Mouse (Mus musculus) spleen, postnatal 10 days (tissue): ENCODE measurements at regions not wholly inside any gene's neighbourhood (a gene's known extent, or its start where the extent isn't known, plus 50 kb on each side); places are given as distances from the start of the nearest gene placed in this dataset.

Experiments
- DNase-seq, 2 experiments: peaks; one replicate each; pipeline ENCODE4 v3.0.0; 2021 to 2022; ENCODE audit warnings: low spot score in 2 of 2

DNA sequence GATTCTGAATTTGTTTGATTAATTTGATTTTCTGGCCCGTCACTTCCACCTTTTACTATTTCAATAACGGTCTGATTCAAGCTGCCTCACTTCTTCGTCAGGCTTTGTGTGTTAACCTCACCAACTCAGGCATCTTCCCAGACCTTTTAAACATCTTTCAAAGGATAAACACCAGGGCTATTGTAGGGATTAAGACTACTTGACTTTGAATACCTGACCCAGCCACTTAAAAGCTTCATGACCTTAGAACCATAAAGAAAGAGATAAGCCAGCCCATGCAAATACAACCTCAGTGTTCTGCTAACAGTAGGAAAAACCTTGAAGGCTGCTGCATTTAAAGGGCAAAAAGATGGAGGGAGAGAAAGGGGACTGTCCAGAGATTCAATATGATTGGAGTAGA, 386.9 kb upstream of the Castor2 start:
- no peak for DNase-seq

DNA sequence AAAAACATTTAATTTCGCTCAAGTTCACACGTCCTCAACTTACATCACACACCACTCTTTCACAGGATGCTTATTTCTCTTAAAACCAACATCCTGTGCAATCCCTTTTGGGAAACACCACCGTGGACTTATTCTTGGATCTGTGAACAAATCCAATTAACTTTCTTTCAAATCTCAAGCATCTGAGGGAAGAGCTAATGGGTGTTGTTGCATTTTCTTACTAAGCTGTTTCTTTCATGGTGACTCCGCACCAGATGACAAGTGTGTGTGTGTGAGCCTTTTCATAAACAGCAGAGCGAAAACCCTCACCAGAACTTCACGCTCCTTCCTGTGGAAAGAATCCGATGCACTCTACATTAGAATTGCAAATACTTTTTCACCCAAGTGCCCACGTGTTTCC, 390.6 kb upstream of the Castor2 start:
- DNase-seq, result no peak

DNA sequence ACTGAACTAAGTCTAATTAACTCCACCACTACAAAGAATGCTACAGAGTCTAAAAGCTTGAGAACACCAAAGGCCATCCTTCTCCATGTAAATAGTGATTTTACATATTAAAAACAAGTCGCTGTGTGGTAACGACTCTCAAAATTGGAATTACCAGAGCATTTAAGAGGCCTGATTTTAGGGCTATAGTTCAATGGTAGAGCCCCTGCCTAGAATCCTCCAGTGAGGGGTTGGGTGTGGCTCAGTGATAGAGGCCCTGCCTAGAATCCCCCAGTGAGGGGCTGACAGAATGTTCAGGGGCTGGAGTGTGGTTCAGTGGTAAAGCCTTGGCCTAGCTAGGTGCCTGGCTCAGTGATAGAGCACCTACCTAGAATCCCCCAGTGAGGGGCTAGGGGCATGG, 413.3 kb upstream of the Castor2 start:
- DNase-seq, result no peak

DNA sequence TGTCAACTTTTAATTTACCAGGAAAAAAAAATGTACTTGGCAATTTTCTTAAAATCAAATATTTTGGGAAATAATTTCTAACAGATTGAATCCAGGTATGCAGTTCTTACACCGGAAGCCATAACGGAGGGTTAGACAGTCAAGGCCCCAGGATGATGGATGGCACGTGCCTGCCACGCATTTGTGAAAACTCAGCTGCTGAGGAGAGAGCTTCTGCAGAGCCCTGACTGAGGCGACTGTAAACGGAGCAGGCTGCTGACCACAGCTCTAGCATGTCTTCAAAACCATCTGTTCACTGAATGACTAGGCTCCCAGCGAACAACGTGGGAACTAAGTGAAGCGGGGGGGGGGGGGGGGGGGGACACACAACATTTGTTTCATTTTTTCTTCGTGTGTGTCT, 416.5 kb upstream of the Castor2 start:
- DNase-seq, result no peak

DNA sequence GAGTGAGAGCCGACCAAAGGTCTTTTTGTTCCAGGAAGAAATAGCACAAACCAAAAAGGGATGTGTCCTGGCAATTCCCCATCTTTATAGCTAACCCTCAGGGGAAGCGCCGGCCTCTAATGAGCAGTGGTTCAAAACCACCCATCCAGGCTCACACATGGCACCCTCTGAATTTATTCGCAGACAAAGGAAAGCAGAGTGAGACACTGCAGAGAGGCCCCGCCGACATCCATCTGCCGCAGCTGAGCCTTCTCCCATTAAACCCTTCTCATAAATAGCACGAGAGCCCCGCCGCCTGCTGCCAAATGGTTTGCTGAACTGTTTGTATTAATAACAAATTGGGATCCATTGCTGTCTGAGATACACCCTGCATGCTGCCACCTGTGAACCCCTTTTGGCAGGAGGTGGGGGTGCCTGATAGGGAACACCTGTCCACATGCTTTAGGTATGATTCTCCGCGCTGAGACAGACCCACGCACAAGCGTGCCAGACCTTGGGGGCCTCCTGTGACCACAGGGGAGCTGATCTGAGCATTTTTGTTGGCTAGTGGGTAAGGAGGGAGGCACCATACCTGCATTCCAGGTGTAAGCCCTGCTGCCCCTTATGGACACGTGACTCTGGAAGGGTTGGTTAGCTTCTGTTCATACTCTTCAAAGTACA, 422.6 kb upstream of the Castor2 start:
- DNase-seq, result no peak

DNA sequence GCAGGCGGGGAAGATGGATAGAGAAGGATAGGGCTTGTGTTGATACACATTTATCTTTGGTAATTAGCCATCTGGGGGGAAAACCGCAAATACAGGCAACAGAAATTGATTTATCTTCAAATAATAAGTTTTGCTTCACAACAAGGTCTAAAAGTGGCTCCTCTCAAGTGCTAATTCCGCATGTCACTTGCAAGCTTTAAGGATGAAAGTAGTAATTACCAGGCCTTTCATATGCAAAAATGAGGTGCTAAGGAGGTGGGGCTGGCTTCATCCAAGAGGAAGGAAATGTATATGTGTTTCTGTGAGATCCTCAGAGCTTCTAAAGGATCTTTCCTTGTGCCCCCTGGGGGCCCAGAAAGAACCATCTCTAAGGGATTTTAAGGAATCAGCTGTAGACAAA, 423.9 kb upstream of the Castor2 start:
- DNase-seq, result no peak

DNA sequence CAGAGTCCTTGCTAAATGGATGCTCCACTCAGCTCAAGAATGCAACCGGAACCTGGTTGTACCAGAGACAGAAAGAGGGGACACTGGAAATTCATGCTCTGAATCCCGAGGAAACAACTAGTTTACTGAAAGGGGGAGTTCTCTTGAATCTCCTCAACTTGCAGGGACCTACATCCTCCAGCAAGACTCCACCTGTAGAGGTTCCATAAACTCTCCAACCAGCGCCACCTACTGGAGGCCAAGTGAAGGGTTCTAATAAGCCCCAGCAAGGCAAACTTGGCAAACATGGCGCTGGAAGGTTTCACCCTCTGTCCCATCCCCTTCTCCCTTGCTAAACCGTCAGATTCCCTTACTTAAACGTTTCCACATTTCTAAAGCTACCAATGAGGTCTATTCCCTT, 433.0 kb upstream of the Castor2 start:
- DNase-seq, result peak in 1 of 2 experiments; percentile 17

DNA sequence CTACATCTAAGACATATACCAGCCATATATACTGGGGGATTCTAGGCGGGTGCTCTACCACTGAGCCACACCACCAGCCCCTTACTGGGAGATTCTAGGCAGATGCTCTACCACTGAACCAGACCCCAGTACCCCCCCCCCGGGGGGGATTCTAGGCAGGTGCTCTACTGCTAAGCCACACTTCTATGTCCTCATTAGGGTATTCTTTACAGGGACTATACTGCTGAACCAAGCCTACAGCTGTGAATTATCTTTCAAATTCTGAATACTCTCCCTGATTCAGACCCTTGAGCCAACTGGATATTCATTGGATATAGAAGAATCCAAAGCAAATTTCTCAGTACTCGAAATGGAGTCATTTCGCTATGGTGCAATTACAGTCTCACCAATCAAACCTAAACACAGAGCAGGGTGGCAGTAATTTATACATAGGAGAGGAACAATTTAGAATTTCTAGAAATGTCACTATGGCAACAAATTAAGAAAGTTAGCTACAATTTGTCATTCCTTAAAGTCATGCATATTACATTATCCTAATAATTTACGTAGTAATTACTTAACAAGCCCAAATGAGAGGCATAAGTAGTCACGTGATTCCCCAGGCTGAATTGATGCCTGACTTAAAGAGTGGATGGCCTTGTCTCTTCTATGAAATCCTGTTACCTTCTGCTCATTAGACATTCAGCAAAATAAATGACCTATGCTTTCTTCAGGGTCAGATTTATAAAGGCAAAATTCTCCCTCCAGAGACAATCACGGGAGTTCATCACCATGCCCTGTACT, 436.8 kb upstream of the Castor2 start:
- no peak for DNase-seq

DNA sequence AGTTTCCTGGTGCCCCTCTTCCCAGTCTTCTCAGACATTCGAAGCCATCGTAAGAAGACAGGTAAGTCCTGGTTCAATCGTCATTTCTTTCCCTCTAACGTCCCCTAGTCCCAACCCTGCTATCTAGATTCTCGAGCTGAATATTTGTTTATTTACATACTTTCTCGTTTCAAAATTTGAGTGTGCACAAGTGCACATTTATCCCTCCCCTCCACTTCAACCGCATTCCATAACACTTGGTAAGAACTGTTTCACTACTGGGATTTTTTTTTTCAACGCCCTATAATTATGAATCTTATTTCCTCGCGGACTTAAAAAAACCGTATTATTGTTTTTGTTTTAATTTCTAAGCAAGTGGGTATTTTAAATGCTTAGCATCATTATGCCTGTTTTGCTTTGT, 439.2 kb upstream of the Castor2 start:
- no peak for DNase-seq

DNA sequence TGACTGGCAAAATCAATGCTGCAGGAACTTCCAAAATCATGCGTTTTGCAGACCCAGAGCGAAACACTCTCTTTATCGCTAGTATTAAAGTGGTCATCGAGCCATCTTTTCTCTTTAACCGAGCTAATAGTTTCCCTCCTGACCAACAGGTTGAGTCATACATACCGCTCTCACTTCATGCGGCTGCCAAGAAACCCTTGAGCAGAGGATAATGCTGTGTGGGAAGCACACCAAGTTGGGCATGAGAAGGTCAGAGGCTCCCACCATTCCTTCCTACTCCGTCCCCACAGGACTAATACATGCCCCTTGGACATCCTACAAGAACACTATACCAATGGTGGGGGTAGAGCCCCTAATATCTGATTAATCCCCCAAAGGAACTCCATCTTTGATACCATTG, 442.7 kb upstream of the Castor2 start:
- no peak for DNase-seq

DNA sequence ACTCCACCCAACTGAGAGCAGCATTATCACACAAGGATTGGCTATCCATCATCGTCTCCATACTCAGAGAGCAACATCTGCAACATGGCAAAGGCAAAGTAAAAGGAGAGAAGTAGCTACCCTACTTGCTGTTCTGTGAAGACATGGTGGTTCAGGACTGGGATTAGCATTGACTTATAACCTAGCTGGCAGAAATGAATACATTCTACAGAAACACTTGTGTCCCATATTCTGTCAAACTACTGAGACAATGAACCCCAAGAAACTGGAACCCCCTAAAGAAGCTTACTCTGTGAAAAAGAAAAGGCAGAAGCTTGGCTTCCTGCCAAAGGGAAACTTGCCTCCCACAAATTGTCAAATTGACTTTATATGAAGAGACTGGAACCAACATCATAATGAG, 446.1 kb upstream of the Castor2 start:
- DNase-seq, result no peak

DNA sequence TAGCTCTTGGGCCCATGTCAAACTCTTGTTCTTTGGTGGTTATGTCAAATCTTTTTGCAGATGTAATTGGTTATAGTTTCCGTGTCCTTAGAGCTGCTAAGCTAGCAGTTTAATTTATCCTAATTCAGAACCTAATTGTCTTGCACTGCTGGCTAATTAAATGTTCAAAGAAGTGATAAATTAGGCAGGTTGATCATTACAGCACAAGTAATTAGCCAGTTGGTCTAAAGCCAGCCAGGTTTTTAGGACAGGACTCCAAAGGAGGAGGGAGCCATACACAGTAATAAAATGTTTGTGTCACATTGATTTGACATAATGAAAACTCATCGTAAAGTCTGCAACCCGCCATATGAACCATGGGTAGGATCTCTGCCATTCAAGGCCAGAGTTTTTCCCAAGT, 449.3 kb upstream of the Castor2 start:
- no peak for DNase-seq

DNA sequence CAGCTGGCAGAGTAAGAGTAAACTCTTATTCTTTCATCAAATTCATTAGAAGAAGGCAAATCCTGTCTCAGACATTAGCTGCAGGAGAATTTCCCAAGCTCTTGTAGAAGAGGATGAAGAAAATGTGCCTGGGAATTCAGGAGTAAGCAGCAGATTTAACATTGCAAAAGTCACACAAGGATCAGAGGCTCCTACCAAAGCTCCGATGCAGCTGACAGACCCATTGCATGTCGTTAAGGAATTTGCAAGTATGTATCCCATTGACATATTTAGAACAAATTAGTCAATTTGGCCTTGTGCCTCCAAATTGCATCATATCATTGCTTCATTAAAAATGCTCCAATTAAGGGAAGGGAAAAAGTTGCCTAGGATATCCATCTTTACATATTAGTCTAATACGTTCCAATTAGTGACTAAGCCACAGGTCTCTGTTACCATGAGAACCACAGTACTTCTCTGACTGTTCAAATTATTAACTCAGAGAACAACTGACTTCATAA, 453.8 kb upstream of the Castor2 start:
- no peak for DNase-seq

DNA sequence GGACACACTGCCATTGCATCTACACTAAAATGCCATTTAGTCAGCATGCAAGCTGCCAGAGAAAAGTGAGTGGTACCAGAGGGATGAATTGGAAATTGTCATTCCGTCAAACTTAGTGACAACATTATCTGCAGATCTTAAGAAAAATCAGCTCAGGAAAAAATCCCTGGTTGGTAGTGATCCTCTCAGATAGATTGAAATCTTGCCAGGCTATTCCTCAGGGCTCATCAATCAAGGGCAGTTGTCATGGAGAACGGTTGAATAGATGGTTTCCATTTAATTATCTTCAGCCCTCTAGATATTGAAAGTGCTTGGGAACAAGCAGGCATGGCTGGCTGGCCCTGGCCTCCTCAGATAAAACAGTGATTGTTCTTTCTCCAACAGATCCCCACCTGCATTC, 456.2 kb upstream of the Castor2 start:
- no peak for DNase-seq

DNA sequence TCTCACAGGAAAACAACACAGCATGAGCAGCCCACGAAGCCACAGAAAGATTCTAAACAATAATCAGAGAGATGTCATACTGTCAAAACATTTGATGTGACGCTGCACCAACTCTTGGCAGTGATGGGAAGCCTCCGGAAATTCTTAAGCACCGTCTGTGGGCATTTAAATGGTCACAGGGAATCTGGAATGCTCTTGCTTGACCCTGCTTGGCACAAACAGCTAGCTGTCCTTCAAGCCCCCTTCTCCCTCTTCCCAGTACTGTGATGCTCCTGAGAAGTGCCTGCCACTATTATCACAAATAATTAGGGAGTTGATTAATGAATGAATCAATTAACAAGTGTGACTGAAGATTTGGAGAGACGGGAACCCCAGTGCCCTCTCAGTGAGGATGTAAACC, 465.0 kb upstream of the Castor2 start:
- no peak for DNase-seq

DNA sequence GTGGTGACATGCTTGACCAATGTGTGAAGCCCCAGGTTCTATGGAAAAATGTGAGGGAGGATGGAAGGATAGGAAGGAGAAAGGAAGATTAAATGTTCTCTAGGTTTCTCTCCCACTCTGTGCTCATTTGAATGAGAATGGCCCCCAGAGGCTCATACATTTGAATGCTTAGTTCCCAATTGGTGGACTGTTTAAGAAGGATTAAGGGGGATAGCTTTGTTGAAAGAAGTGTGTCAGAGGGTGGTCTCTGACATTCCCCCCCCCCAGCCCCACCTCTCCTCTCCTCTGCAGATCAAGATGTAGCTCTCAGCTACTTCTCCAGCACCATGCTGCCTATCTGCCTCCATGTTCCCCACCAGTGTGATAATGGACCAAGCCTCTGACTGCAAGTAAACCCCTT, 467.7 kb upstream of the Castor2 start:
- no peak for DNase-seq

DNA sequence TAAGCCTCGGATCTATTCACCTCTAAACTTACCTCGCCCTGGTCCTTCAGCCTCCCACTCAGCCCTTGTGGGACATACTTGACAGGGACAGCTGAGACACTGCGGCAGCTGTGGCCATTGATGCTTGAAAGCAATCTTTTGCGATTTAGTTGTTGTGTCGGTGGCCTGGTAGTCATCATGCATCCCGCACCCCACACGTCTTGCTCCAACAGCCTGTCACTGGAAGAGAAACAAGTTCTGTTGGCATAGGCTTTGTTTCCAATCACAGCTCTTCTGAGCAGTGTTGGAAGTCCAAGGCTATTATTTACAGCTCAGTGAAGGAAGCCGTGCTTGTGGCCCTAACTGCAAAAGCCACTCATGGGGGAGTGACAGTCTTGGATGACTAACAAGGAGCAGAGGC, 480.2 kb upstream of the Castor2 start:
- DNase-seq, result no peak

DNA sequence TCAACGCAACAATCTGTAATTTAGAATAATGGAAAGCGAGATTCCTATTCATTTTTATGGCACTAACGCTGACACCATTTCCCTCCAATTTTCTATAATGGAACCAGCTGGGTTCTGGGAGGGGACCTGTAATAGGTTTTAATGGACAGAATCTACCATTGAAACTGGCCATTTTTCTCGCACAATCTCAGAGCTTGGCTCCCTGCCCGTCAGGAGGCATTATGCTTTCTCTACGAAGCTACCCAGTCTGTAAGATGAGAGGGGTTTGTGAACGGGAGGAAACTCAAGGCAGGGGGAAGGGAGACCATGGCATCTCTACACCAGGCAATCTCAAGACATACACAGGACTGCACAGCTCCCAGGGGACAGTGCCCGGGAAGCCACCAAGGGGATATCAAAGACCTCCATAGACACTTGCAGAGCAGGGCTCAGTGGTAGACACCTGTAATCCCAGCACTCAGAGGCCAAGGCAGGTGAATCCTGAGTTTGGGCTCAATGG, 498.2 kb upstream of the Castor2 start:
- no peak for DNase-seq

DNA sequence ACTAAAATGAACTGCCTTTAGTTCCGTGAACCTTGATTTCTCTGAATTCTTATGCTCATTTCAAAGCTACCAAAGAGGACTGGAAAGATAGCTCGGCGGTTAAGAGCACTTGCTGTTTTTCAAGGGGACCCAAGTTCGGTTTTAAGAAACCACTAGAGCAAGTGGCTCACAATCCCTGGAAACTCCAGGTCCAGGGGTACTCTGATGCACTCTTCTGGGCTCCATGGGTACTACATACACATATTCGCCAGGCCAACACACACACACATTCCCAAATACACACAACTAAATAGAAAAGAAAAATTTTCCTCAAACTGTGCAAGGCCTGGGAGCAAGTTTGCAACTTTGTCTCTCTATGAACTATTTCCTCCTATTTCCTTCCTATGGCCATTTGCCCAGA, 498.9 kb upstream of the Castor2 start:
- no peak for DNase-seq

DNA sequence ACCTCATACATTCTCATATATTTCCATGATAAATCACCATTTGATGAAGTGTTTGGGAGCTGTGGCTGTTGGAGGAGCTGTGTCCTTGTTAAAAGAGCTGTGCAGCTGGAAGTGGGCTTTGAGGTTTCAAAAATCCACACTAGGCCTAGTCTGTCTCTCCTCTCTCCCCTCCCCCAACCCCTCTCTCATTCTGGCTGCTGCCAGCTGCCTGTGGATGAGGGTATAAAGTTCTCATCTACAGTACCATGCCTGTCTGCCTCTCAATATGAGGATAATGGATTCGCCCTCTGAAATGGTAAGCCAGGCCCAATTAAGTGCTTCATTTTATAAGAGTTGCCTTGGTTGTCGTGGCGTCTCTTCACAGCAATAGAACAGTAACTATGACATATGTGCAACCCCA, 501.4 kb upstream of the Castor2 start:
- no peak for DNase-seq

DNA sequence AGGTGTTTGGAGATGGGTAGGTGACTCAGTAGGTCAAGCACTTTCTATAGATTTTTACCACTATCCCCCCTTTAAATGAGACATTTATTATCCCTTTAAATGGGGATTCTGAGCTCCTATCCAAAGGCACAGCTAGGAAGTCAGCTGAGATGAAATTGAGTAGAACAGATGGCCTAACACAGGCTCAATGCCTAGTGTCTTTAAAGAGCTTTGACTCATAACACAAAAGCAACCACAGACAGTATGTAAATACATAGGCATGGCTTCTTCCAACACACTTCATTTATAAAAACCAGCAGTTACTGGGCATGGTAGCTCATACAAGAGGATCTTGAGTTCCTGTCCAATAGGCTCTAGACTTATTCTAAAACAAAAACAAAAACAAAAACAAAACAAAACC, 513.0 kb upstream of the Castor2 start:
- no peak for DNase-seq

DNA sequence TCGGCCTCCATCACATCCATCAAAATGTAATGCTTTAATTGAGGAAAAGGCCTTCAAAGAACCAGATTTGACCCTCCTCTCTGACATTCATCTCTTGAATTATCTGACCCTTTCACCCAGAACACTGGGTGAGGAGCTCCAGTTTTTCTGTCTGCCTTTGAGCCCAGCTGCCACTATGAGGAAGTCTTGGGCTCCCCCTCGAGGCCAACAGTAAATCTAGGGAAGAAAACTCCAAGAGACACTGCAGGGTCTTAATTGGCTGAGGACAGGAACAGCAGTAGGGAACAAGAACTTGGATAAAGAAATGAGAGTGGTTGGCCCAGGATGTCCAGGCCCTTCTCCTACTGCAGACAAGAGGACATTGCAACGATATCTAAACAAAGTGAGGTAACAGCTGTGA, 514.3 kb upstream of the Castor2 start:
- peak in 1 of 2 experiments; percentile 11 for DNase-seq

DNA sequence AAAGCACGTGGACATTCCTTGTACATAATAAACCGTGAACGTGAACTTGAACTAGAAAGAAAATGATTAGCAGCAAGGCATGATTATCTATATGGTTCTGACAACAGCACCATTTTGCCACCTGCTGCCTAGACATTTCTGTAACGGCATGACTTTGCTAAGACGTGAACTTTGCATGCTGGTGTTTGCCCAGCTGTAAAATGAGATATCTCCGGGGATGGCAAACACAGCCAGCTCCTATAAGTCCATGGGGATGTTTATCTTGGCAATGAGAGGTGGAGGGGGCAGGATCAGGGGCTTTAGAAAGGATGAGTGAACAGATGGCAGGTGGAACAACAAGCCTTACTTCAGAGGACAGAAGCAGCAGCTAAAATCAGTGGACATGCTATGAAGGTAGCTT, 522.9 kb upstream of the Castor2 start:
- DNase-seq, result no peak
